In the genomic region with DNA sequence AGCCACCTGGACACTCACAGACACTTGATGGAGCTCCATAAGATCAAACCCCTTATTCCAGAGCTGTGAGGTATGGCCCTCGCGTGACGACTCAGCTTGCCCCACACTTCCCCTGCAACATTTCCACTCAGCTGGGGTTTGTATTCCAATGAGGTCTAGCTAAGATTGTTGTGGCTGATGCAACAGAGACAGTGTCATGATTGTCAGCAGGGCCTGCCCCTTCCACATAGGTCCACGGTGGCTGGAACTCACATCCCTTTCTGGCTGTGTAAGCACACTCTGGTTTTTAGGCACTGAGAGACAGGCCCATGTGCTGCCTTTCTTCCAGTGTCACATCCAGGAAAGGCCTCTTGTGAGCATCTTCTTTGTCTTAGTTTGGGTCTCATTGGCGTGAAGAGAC, we compare ENCODE assay signal across 24 mouse cellular contexts. TPM values are rescaled to one million over a fixed set of nuclear protein-coding genes. Genes with fewer than 3 reads are reported as not detected.
"Had no signal": no experiment of that assay in that cellular context is flagged by ENCODE, and none has a peak within 500 bp of the region (broad histone marks: within the 10 kb centered on the region; RNA-seq: fewer than 3 reads in every experiment).

No protein-coding gene starts in this region.

- DNase-seq: retina, postnatal 1 day; right cerebral cortex, adult 18-20 months; right cerebral cortex, postnatal 14 days; right cerebral cortex, postnatal 25 days; right cerebral cortex, postnatal 4 days; spleen, adult 18-20 months; thymus, adult 18-20 months; thymus, adult 2 months; thymus, postnatal 14 days; thymus, postnatal 25 days; thymus, postnatal 36 days; thymus, postnatal 4 days had no signal

- H3K9me3 ChIP-seq: neural tube, embryonic 13.5 days; neural tube, embryonic 15.5 days; stomach, embryonic 15.5 days had no signal

- H3K9ac ChIP-seq: neural tube, embryonic 13.5 days; neural tube, embryonic 15.5 days; stomach, embryonic 15.5 days had no signal

- H3K4me3 ChIP-seq: neural tube, embryonic 13.5 days; neural tube, embryonic 15.5 days; stomach, embryonic 15.5 days had no signal

- H3K27me3 ChIP-seq: neural tube, embryonic 13.5 days; neural tube, embryonic 15.5 days; stomach, embryonic 15.5 days had no signal

- H3K27ac ChIP-seq: neural tube, embryonic 13.5 days; neural tube, embryonic 15.5 days; stomach, embryonic 15.5 days; stomach, postnatal 0 days had no signal

- H3K4me2 ChIP-seq: neural tube, embryonic 13.5 days; neural tube, embryonic 15.5 days; stomach, embryonic 15.5 days had no signal

- H3K4me1 ChIP-seq: neural tube, embryonic 13.5 days; neural tube, embryonic 15.5 days; stomach, embryonic 15.5 days had no signal

- H3K36me3 ChIP-seq: neural tube, embryonic 13.5 days; neural tube, embryonic 15.5 days; stomach, embryonic 15.5 days had no signal

RNA-seq across cellular contexts. Expression of a gene that starts 31.0 kb away (rescaled TPM):
- total RNA-seq: neutrophil, adult 5-6 weeks had no signal
- polyA plus RNA-seq: neural tube, embryonic 13.5 days; neural tube, embryonic 14.5 days; neural tube, embryonic 15.5 days; spleen, adult 2 months; stomach, embryonic 14.5 days; stomach, postnatal 0 days; testis, adult 2 months; thymus, adult 2 months; thymus, postnatal 0 days; urinary bladder, adult 2 months had no signal

RNA-seq across cellular contexts. Expression of a gene that starts 45.0 kb away (rescaled TPM):
- total RNA-seq: neutrophil, adult 5-6 weeks had no signal
- polyA plus RNA-seq: stomach, embryonic 14.5 days; stomach, embryonic 15.5 days; stomach, embryonic 16.5 days; stomach, postnatal 0 days; thymus, postnatal 0 days had no signal
